Mouse (Mus musculus): ENCODE measurements around the gene Dbp. TPM values are rescaled to one million over a fixed set of nuclear protein-coding genes. Genes with fewer than 3 reads are reported as not detected.

Dbp gene
- polyA plus RNA-seq, 1 experiment from 2014 or later: 5.3 TPM

DNA sequence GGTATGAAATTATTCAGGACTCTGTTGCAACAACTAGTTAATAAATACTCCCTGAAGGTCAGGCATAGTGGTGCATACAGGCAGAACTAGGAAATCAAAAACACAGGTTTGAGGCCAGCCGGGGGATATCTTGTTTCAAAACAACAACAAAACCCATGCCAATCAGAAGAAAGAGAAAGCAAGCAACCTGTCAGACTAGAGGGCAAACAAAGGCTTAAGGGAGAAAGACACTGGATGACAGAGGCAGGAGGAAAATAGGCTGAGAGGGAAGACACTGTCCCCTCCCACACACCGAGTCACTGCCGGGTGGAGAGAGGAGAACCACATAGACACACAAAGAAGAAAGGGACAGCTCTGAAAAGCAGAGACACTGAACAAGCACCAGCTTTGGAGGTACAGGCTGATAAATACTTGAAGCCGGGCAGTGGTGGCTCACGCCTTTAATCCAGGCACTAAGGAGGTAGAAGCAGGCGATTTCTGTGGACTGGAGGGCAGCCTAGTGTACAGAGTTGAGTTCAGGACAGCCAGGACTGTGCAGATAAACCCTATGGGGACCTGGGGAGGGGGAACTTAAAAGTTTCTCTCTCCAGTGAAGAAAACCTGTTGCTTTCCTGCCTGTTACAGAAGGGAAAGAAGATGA, 9.1 kb downstream of the Dbp start:
- WGBS: 83% methylated on average over 6 of the region's 6 CpGs
- no peaks in the 10 kb centered on the region for H3K27me3 ChIP-seq (replicated peaks)
- H3K4me3 ChIP-seq: peak overlapping the region; percentile 95
- no peak overlapping the region for H3K27ac ChIP-seq (ENCODE audit: poor library complexity, severe bottlenecking)
- peak overlapping the region; percentile 92 for H3K4me2 ChIP-seq
- H3K9ac ChIP-seq: peak overlapping the region; percentile 81
- H3K4me1 ChIP-seq (replicated peaks): peaks cover 44% of the 10 kb centered on the region
- H3K9me3 ChIP-seq (replicated peaks): no peaks in the 10 kb centered on the region
- peaks cover 44% of the 10 kb centered on the region for H3K36me3 ChIP-seq
- no peak for ATAC-seq (ENCODE audit: insufficient number of reproducible peaks, low FRiP score)

DNA sequence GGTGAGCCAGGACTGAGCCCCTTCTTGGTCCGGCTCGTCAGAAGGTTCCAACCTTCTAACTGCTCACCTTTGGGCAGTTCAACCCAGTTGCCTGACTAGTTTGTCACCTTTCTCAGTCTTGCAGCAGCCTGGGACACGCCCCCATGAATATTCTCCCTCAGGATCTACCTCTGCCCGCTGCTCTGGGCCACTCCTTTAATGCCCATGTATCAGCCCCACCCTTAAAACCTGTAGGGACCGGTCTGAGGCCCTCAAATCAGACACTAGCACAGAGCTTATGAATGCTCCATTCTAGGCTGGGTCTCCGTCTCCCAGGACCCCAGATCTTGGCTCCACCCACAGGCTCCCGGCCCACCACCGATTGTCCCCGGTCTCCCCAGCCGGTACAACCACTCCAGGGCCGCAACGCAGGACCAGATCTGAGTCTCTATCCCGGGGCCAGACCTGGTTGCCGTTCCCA, 9.8 kb downstream of the Dbp start:
- Histone ChIP-seq H3K9ac (peak overlapping the region; percentile 81), H3K4me1 (replicated peaks) (peaks cover 44% of the 10 kb centered on the region), H3K9me3 (replicated peaks) (no peaks in the 10 kb centered on the region), H3K4me2 (peak overlapping the region; percentile 92), H3K4me3 (peak overlapping the region; percentile 95), H3K27ac (ENCODE audit: poor library complexity, severe bottlenecking) (peak overlapping the region; percentile 7; the same call in 1 of the 2 replicates), H3K36me3 (peaks cover 48% of the 10 kb centered on the region), H3K27me3 (replicated peaks) (no peaks in the 10 kb centered on the region)
- peak; percentile 37 for ATAC-seq (ENCODE audit: insufficient number of reproducible peaks, low FRiP score)
- 12% methylated on average over 14 of the region's 14 CpGs for WGBS

DNA sequence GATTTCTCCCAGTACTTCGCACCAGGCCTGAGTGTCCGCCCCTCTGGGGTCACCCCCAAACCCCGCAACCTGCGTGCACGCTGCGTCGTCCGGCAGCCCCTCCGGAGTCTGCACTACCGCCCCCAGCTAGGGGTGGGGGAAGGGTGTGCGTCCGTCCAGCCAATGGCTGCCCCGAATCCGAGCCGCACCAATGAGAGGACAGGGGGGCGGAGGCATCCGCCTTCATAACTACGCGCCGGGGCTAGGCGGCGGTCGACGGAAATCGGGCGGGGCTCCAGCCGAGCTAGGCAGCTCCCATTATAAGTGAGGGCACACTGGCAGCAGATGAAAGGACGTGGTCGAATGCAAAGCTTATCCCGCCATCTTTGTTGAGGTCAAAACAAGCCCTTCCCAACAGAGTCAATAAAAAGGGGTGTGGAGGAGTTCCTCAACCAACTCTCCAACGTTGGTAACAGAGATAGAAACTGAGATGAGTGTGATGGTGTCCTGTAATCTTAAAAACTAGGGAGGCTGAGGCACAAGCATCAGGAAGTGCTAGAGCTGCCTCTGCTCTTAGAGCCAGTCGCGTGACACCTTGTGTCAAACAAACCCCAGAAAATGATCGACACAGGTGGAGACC, 10.3 kb downstream of the Dbp start, which contains the start of gene Rpl18:
Gene Rpl18, plus strand, starts transcription at position 368 of the 619 bp plus-strand sequence.
- peak; percentile 91 for ATAC-seq (ENCODE audit: insufficient number of reproducible peaks, low FRiP score)
- H3K9me3 ChIP-seq (replicated peaks): no peaks in the 10 kb centered on the region
- peak within 1 kb of the TSS; percentile 95 for H3K4me3 ChIP-seq
- peak within 1 kb of the TSS; percentile 92 for H3K4me2 ChIP-seq
- H3K36me3 ChIP-seq: peaks cover 48% of the 10 kb centered on the region
- WGBS: 6% methylated on average over 34 of the region's 34 CpGs
- peaks cover 47% of the 10 kb centered on the region for H3K4me1 ChIP-seq (replicated peaks)
- H3K9ac ChIP-seq: peak within 1 kb of the TSS; percentile 81
- H3K27ac ChIP-seq (ENCODE audit: poor library complexity, severe bottlenecking): peak within 1 kb of the TSS; percentile 34; the same call in 1 of the 2 replicates
- H3K27me3 ChIP-seq (replicated peaks): no peaks in the 10 kb centered on the region

DNA sequence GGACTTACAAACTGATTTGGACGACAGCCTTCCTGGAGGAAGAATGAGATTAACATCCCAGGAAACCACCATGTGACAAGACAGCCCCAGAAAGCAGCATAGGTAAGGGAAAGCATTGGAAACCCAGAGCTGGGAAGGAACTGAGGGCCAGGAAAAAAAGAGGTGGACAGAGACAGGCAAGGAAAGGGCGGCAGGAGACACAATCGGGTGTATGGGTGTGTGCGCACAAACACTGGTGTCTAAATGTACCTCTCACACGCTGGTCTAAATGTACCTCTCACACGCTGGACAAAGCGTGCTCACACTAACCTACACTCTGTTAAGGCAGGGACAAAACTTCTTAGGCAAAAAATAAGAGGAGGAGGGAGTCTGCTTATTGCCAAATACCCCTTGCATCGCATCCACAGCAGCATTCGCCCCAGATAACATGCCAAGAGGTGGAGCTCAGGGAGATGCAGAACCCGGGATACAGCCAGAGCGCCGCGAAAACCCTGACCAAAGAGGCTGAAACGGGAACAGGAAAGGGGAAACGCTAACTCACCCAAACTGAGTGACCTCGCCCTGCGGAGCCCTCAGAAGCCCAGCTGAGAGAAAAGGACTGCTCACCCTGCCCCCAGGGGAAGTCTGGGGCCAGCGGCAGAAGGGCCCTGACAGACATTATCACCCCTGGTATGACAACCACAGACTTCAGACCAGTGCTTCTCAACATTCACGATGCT, 11.0 kb downstream of the Dbp start:
- peak overlapping the region; percentile 95 for H3K4me3 ChIP-seq
- no peak for ATAC-seq (ENCODE audit: insufficient number of reproducible peaks, low FRiP score)
- H3K9ac ChIP-seq: peak overlapping the region; percentile 33
- no peaks in the 10 kb centered on the region for H3K9me3 ChIP-seq (replicated peaks)
- WGBS: 77% methylated on average over 19 of the region's 19 CpGs
- no peaks in the 10 kb centered on the region for H3K27me3 ChIP-seq (replicated peaks)
- peak overlapping the region; percentile 92 for H3K4me2 ChIP-seq
- H3K27ac ChIP-seq (ENCODE audit: poor library complexity, severe bottlenecking): peak overlapping the region; percentile 34; the same call in 1 of the 2 replicates
- H3K4me1 ChIP-seq (replicated peaks): peaks cover 48% of the 10 kb centered on the region
- peaks cover 48% of the 10 kb centered on the region for H3K36me3 ChIP-seq

DNA sequence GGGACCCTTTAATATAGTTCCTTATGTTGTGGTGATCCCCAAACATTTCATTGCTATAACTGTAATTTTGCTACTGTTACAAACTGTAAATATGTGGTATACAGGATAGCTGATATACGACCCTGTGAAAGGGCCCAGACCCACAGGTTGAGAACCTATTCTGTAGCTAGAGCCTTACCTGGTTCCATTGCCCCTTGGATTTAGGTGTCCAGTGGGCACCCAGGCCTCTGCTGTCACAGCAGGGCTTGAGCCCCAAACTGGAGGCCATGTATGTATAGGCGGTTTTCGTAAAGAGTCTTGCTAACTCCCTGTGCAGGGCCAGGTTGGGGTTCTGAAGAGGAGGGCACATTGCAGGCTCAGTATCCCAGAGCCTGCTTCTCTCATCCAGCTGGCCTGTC, 11.6 kb downstream of the Dbp start:
- H3K4me1 ChIP-seq (replicated peaks): peaks cover 50% of the 10 kb centered on the region
- peaks cover 47% of the 10 kb centered on the region for H3K36me3 ChIP-seq
- WGBS: 85% methylated on average over 3 of the region's 3 CpGs
- peak overlapping the region; percentile 95 for H3K4me3 ChIP-seq
- H3K27me3 ChIP-seq (replicated peaks): no peaks in the 10 kb centered on the region
- peak overlapping the region; percentile 92 for H3K4me2 ChIP-seq
- H3K9ac ChIP-seq: peak overlapping the region; percentile 84; the same call in 1 of the 2 replicates
- ATAC-seq (ENCODE audit: insufficient number of reproducible peaks, low FRiP score): no peak
- no peaks in the 10 kb centered on the region for H3K9me3 ChIP-seq (replicated peaks)
- H3K27ac ChIP-seq (ENCODE audit: poor library complexity, severe bottlenecking): no peak overlapping the region; the same call in 1 of the 2 replicates

DNA sequence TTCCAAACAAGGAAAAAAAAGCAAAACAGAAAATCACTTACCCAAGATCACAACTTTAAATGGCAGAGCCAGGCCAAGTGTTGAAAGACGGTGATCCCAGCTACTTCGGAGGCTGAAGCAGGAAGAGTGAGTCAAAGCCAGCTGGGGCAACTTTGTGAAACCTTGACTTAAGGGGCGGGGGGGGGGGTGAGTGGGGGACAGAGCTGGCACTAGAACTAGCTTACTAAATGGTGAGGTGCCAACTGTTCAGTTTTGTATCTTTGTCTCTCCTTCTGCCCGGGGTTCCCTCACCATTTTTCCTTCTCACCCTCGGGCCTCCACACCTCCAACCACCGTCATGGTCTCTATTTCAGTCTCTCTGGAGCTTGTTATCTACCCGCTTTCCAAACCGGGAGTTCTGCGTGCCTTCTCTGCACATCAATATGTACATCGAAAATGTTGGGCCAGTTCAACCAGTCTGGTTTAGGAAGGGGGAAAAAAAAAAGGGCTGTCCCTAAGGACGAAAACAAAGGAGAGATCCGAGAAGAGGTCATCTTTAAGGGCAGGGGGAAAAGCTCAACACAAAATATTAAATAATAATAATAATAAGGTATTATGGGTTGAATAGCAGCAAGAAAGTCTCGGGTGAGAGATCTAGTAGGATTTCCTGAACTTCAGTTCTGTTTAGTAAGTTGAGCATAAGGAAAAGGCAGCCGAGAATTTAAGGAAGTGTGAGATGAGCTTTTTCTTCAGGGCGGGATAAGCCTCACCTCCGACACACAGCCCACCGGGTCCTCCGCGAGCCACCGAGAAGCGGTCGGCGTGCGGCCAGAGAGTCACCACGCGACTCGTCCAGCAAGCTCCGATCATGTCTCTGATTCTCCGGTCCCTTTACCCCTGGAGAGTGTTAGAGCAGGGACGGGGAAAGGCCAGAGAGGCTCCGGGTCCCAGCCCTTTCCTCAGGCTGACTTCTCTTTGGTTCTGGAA, 12.3 kb downstream of the Dbp start:
- Histone ChIP-seq H3K9ac (peak overlapping the region; percentile 84), H3K4me1 (replicated peaks) (peaks cover 50% of the 10 kb centered on the region), H3K27ac (ENCODE audit: poor library complexity, severe bottlenecking) (peak overlapping the region; percentile 86), H3K27me3 (replicated peaks) (no peaks in the 10 kb centered on the region), H3K4me2 (peak overlapping the region; percentile 92), H3K9me3 (replicated peaks) (no peaks in the 10 kb centered on the region), H3K36me3 (peaks cover 47% of the 10 kb centered on the region), H3K4me3 (peak overlapping the region; percentile 95)
- peak; percentile 38 for ATAC-seq (ENCODE audit: insufficient number of reproducible peaks, low FRiP score)
- 7% methylated on average over 31 of the region's 31 CpGs for WGBS

DNA sequence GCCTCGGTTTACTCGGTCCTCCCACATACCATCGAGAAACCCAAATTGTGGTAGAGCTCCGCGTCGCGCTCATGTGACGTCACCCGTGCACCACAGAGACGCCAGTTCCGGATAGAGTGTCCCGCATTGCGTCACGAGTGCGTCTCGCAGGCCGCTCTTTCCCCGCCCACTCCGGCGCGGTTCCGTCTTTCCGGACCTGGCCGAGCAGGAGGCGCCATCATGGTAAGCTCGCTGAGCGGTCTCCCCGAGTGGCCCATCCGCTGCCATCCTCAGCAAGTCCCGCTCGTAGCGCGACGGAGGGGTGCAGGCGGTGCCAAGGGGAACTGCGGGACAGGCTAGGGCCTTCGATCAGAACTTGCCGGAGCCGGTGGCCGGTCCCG, 13.0 kb downstream of the Dbp start, which contains the start of gene Sphk2:
Gene Sphk2, minus strand, starts transcription at position 85 of the 380 bp plus-strand sequence.
- peak within 1 kb of the TSS; percentile 97 for H3K9ac ChIP-seq
- peaks cover 47% of the 10 kb centered on the region for H3K36me3 ChIP-seq
- 0% methylated on average over 41 of the region's 41 CpGs for WGBS
- H3K4me1 ChIP-seq (replicated peaks): peaks cover 46% of the 10 kb centered on the region
- peak within 1 kb of the TSS; percentile 92 for H3K4me2 ChIP-seq
- H3K27me3 ChIP-seq (replicated peaks): no peaks in the 10 kb centered on the region
- peak within 1 kb of the TSS; percentile 95 for H3K4me3 ChIP-seq
- H3K9me3 ChIP-seq (replicated peaks): no peaks in the 10 kb centered on the region
- ATAC-seq (ENCODE audit: insufficient number of reproducible peaks, low FRiP score): peak; percentile 84
- H3K27ac ChIP-seq (ENCODE audit: poor library complexity, severe bottlenecking): peak within 1 kb of the TSS; percentile 89

DNA sequence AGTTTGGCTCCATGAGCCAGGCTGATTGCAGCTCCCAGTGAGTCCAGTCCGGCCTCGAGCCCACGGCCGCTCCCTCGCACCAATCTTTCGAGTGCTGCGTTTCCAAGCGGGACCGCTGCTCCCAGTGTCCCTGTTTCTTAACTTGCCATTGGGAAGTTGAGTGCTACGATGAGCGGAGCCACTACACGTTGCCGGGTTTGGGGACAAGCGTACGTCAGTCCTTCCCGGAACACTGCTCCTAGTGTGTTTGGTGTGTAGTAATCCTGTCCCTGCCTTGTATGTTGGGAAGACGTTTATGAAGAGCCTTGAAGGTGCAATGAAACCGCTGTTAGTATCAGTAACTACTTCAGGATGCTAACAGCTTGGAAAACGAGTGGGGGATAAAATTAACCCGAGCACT, 13.4 kb downstream of the Dbp start:
- Histone ChIP-seq H3K27me3 (replicated peaks) (no peaks in the 10 kb centered on the region), H3K36me3 (peaks cover 47% of the 10 kb centered on the region), H3K9me3 (replicated peaks) (no peaks in the 10 kb centered on the region), H3K4me1 (replicated peaks) (peaks cover 46% of the 10 kb centered on the region), H3K4me2 (peak overlapping the region; percentile 92), H3K27ac (ENCODE audit: poor library complexity, severe bottlenecking) (peak overlapping the region; percentile 89), H3K4me3 (peak overlapping the region; percentile 95), H3K9ac (peak overlapping the region; percentile 97)
- under 1% methylated on average over 20 of the region's 20 CpGs for WGBS
- no peak for ATAC-seq (ENCODE audit: insufficient number of reproducible peaks, low FRiP score)

DNA sequence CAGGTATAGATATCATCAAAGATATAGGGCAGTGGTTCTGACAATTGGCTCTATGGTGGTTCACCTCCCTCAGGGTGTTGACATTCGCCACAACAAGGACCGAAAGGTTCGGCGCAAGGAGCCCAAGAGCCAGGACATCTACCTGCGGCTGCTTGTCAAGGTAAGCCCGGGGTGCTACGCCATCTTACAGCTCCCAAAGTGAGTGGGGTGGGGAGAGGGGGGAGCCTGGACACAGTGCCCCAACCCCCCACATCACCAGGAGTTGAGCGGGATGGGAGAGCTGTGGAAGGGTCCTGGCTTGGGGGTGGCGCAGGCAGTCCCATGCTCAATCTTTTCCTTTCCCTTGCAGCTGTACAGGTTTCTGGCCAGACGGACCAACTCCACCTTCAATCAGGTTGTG, 14.3 kb downstream of the Dbp start:
- H3K36me3 ChIP-seq: peaks cover 52% of the 10 kb centered on the region
- 83% methylated on average over 10 of the region's 10 CpGs for WGBS

DNA sequence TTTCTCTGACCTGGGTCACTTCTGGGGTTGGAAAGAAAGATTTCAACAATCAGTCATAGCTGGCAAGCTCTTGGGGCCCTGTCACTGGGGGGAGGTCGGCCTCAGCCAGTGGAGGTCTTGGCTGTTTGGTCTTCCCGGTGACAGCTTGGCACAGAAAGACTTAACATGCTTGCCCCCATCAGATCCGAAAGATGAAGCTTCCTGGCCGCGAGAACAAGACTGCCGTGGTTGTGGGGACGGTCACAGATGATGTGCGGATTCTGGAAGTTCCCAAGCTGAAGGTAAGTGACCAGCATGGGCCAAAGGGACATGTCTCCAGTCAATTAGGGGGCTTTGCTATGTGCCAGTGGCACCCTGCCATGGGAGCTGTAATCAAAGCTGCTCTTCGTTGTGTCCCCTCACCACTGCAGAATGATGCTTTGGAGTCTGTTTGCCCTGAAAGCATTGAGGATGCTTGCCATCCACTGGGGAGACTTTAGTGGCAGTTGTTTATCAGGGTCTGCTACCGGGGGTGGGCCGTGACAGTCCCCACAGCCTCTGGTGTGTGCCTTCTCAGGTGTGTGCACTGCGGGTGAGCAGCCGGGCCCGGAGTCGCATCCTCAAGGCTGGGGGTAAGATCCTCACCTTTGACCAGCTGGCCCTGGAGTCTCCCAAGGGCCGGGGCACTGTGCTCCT, 15.0 kb downstream of the Dbp start:
- WGBS: 89% methylated on average over 15 of the region's 16 CpGs
- H3K9me3 ChIP-seq (replicated peaks): no peaks in the 10 kb centered on the region
- no peak for ATAC-seq (ENCODE audit: insufficient number of reproducible peaks, low FRiP score)
- H3K36me3 ChIP-seq: peaks cover 59% of the 10 kb centered on the region
- H3K4me1 ChIP-seq (replicated peaks): peaks cover 37% of the 10 kb centered on the region
- no peaks in the 10 kb centered on the region for H3K27me3 ChIP-seq (replicated peaks)
- H3K4me2 ChIP-seq: peak overlapping the region; percentile 92
- peak overlapping the region; percentile 95; the same call in 1 of the 2 replicates for H3K4me3 ChIP-seq
- H3K9ac ChIP-seq: peak overlapping the region; percentile 97; the same call in 1 of the 2 replicates
- no peak overlapping the region for H3K27ac ChIP-seq (ENCODE audit: poor library complexity, severe bottlenecking)

More for the DNA sequence above, 14.3 kb downstream of the Dbp start:
- peaks cover 42% of the 10 kb centered on the region for H3K4me1 ChIP-seq (replicated peaks)
- H3K9ac ChIP-seq: peak overlapping the region; percentile 97
- no peaks in the 10 kb centered on the region for H3K9me3 ChIP-seq (replicated peaks)
- no peaks in the 10 kb centered on the region for H3K27me3 ChIP-seq (replicated peaks)
- ATAC-seq (ENCODE audit: insufficient number of reproducible peaks, low FRiP score): no peak
- H3K4me3 ChIP-seq: peak overlapping the region; percentile 95
- H3K27ac ChIP-seq (ENCODE audit: poor library complexity, severe bottlenecking): no peak overlapping the region
- H3K4me2 ChIP-seq: peak overlapping the region; percentile 92
